Mouse (Mus musculus) stomach, embryonic 16.5 days (tissue): ENCODE measurements around the gene Pold3. TPM values are rescaled to one million over a fixed set of nuclear protein-coding genes. Genes with fewer than 3 reads are reported as not detected.
A peak's percentile ranks its signal among the peaks of the same experiment; 100 is the strongest.
"Not testable (repeated sequence)": the region's sequence is repeated elsewhere in the genome, so short reads cannot be mapped to it uniquely, and the experiment has no call there.

Experiments used
- ATAC-seq: fragments of 200-750 bp; cut with Nextera tagmentation; 2 replicates; pipeline ENCODE4 v1.8.0; 2017; ENCODE audit warnings: moderate number of reproducible peaks, moderate TSS enrichment; ENCODE audit not compliant: insufficient read depth, low FRiP score
- H3K27ac ChIP-seq: fragments of 300-500 bp; sonication (generic); 2 replicates; pipeline ENCODE4 v1.5.1; 2014; ENCODE audit warnings: low read length
- H3K27me3 ChIP-seq: fragments of 300-500 bp; sonication (generic); 2 replicates; pipeline ENCODE4 v1.6.1; 2014; ENCODE audit warnings: low read length, control low read depth, mixed read lengths; ENCODE audit not compliant: control insufficient read depth, insufficient read depth
- H3K36me3 ChIP-seq: fragments of 300-500 bp; sonication (generic); 2 replicates; pipeline ENCODE4 v1.6.1; 2014; ENCODE audit warnings: low read length; ENCODE audit not compliant: control insufficient read depth, insufficient read depth
- H3K4me1 ChIP-seq: fragments of 300-500 bp; sonication (generic); 2 replicates; pipeline ENCODE4 v1.6.1; 2014; ENCODE audit warnings: low read length, control low read depth, mixed read lengths; ENCODE audit not compliant: control insufficient read depth, insufficient read depth
- H3K4me2 ChIP-seq: fragments of 300-500 bp; sonication (generic); 2 replicates; pipeline ENCODE4 v1.6.1; 2014; ENCODE audit warnings: low read depth, low read length, mixed read lengths
- H3K4me3 ChIP-seq: fragments of 300-500 bp; sonication (generic); replicated peaks from 2 replicates; pipeline ENCODE4 v1.5.1; 2014; ENCODE audit warnings: mild to moderate bottlenecking, low read length
- H3K9ac ChIP-seq: fragments of 300-500 bp; sonication (generic); 2 replicates; pipeline ENCODE4 v1.6.1; 2014; ENCODE audit warnings: low read length
- H3K9me3 ChIP-seq: fragments of 300-500 bp; sonication (generic); replicated peaks from 2 replicates; pipeline ENCODE4 v1.6.1; 2016; ENCODE audit warnings: low read length, control low read depth; ENCODE audit not compliant: control insufficient read depth
- WGBS: fragments of 180-500 bp; shearing (Covaris S2); extraction: QIAGEN DNeasy Blood & Tissue Kit; methylation state at CpG from one replicate; pipeline ENCODE4 v1.1.7; 2014; 5-methylcytosine and 5-hydroxymethylcytosine counted together
- polyA plus RNA-seq: library from polyadenylated mRNA; unstranded; fragments of >200 nt; fragmentation: Nextera tagmentation; extraction: Ambion mirVana; gene quantifications from 2 replicates; pipeline ENCODE4 v1.2.1, GENCODE M21; 2015

Pold3 gene
- polyA plus RNA-seq, 1 experiment from 2014 or later = 47.8 TPM

DNA sequence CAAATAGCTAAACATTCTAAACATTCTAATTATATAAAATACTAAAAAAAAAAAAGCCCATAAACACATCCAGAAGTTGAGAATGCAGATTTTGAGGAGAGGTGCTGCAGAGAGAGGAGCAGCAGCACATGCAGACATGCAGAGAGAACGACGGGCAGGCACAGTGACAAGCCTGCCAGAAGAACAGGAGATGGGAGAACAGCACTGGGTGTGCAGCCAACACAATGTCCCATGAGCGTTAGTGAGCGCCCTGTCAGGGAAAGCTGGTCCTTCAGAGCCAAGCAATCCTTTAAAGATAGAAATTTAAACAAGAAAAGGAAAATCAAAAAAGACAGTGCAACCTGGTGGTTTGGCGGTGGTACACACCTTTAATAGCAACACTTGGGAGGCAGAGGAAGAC lies 34.5 kb downstream of the Pold3 start:
- Histone ChIP-seq H3K36me3 (peaks cover 41% of the 10 kb centered on the region), H3K4me1 (peaks cover 6% of the 10 kb centered on the region), H3K4me2 (no peak overlapping the region), H3K4me3 (no peak overlapping the region), H3K27me3 (no peaks in the 10 kb centered on the region), H3K27ac (no peak overlapping the region), H3K9ac (no peak overlapping the region), H3K9me3 (no peaks in the 10 kb centered on the region)
- no peak for ATAC-seq
- 94% methylated on average over 5 of the region's 5 CpGs for WGBS

DNA sequence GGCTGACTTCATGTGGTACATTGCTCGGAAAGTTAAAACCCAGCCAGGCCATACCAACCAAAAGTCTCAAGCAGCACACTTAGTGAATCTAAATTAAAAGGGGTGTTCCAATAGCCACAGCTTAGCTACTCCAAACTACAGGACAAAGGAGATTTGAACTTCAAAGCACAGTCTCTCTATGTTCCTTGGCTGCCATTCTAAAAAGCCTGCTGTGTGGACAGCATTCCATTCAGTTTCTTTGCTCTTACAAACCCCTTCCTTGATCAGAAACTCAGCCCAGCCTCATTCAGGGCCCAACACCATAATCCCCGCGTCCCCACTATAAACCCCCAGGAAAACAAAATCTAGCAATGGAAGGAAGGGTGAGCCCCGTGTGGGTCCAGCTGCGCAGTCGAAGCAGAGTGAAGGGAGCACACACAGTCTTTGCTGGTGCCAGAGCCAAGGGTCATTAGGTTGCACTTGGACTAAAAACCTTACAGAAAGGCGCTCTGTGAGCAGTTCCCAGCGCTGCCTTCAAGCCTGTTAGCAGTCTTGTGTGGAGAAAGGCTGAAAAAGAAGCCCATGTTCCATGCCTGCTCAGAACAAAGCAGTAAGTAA lies 35.1 kb downstream of the Pold3 start:
- Histone ChIP-seq H3K9me3 (no peaks in the 10 kb centered on the region), H3K36me3 (peaks cover 41% of the 10 kb centered on the region), H3K4me2 (no peak overlapping the region), H3K27me3 (no peaks in the 10 kb centered on the region), H3K4me1 (peaks cover 4% of the 10 kb centered on the region), H3K9ac (no peak overlapping the region), H3K4me3 (no peak overlapping the region), H3K27ac (no peak overlapping the region)
- no peak for ATAC-seq
- WGBS = 95% methylated on average over 8 of the region's 8 CpGs

DNA sequence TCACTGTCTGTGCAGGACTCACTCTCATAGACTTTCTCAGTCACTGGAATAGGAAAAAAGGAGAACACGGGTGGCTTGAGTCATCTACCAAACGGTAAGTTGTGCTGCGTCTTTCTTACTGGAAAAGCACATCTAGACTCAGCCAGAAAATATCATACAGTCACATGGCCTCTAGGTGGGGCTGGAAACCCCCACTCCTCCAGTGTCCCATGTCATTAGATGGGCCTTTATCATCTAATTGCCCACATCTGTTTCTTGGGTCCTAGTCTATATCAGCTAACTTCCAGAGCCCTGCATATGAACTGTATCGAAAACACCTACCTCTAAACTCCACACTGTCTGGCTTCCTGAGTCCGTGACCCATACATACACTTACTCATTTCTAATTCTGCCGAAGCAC lies 37.6 kb downstream of the Pold3 start:
- Histone ChIP-seq H3K4me3 (no peak overlapping the region), H3K4me1 (no peaks in the 10 kb centered on the region), H3K36me3 (peaks cover 34% of the 10 kb centered on the region), H3K4me2 (no peak overlapping the region), H3K27me3 (no peaks in the 10 kb centered on the region), H3K9me3 (no peaks in the 10 kb centered on the region), H3K9ac (no peak overlapping the region), H3K27ac (no peak overlapping the region)
- no peak for ATAC-seq
- WGBS = 93% methylated on average over 6 of the region's 6 CpGs

DNA sequence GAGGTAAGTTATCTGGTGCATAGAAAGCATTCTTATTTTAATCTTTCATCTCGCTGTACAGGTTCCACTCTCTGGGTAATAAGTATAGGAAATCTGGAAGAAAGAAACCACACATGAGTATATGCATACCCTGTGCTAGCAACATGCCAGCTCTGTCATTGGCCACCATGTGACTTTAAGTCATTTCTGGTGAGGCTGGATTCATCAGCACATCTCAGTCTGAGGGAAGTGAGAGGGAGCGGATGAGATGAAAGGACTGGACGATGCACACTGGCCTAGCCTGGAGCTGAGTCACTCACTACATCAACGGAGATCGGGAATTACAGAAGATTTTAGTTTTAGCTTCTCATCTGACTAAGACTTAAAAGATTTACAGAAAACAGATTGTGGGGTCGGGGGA lies 38.5 kb downstream of the Pold3 start:
- 81% methylated on average over 6 of the region's 6 CpGs for WGBS
- Histone ChIP-seq H3K9me3 (no peaks in the 10 kb centered on the region), H3K27ac (no peak overlapping the region), H3K36me3 (peaks cover 29% of the 10 kb centered on the region), H3K4me1 (no peaks in the 10 kb centered on the region), H3K4me3 (no peak overlapping the region), H3K4me2 (no peak overlapping the region), H3K9ac (no peak overlapping the region), H3K27me3 (no peaks in the 10 kb centered on the region)
- no peak for ATAC-seq

DNA sequence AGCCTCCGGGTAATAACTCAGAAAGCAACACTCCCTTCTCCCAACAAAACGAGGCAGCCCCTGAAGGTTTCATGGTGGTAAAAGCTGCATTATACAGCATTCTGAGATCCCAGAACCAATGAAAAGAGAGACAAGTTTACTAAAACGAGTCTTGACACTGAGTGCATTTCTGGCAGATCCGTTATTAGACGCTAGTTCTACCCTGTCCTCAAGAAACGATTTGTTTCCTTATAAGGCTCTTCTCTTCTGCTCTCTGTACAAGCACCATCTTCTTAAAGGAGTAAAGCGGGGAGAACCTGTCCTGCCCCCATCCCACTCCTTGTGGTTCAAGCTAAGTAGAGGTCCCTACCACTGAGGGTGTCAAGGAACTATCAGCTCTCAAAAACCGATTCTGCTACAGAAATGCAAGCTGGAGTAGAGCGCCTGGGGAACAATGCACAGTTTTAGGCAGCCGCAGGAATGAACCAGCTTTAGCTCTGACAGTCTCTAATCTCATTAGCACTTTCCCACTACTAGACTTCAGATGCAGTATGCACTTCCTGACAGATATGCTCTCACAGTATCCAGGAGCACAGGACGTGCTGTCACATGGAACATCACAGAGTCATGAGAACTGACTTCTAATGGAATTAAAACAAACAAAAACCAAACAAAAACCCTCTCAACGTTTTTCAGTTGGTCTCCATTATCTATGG lies 41.1 kb downstream of the Pold3 start:
- Histone ChIP-seq H3K36me3 (peaks cover 12% of the 10 kb centered on the region; the same call in 1 of the 2 replicates), H3K9ac (no peak overlapping the region), H3K27ac (peak overlapping the region; percentile 48), H3K4me3 (no peak overlapping the region), H3K4me2 (no peak overlapping the region), H3K27me3 (no peaks in the 10 kb centered on the region), H3K4me1 (no peaks in the 10 kb centered on the region), H3K9me3 (no peaks in the 10 kb centered on the region)
- peak; percentile 58; the same call in 1 of the 2 replicates for ATAC-seq
- 58% methylated on average over 12 of the region's 12 CpGs for WGBS

DNA sequence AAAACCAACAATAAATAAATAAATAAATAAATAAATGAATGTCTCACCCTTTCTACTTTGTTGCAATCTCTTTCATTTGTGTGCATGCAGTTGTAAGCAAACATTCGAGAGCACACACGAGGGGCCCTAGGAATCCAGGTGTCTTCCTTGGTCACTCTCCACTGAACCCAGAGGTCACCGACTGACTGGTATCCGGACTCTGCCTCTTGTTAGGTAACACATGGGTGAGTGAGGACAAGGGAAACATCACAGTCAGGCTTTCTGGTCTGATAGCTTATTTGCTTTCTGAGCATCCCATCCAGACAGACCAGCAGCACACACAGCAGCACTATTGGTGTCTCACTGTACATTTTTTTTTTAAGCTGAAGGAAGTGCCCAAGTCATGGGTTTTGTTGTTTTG lies 44.3 kb downstream of the Pold3 start:
- no peak for ATAC-seq

DNA sequence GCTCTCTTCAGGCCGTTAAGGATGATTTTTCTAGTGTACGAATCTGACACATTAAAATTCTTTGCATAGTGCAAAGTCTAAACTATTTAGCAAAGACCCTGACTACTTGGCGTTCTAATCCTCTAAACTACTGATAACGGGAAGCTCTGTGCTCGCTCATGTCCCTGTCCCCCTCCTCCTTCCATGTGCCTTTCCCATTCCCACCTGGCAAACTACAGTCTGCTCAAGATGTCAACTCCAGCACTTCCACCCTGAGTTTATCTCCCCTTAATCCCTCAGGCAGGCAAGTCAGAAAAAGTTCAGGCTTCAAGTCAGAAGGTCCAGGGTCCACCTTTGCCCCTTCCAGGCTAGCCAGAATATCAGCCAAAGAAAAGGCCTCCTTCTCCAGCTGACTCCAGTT lies 45.1 kb downstream of the Pold3 start:
- no peaks in the 10 kb centered on the region for H3K36me3 ChIP-seq
- no peak for ATAC-seq
- 44% methylated on average over 5 of the region's 5 CpGs for WGBS
- H3K27me3 ChIP-seq = no peaks in the 10 kb centered on the region
- H3K4me2 ChIP-seq = no peak overlapping the region
- no peak overlapping the region for H3K9ac ChIP-seq
- no peak overlapping the region for H3K27ac ChIP-seq
- H3K4me3 ChIP-seq = no peak overlapping the region
- 0 out of 2 replicates have a peak, but pooled peaks cover 5% of the 10 kb centered on the region for H3K4me1 ChIP-seq
- H3K9me3 ChIP-seq = no peaks in the 10 kb centered on the region

More for the DNA sequence above, 44.3 kb downstream of the Pold3 start:
- no peak overlapping the region for H3K9ac ChIP-seq
- no peak overlapping the region for H3K4me3 ChIP-seq
- H3K27ac ChIP-seq = no peak overlapping the region
- 0 out of 2 replicates have a peak, but pooled peaks cover 5% of the 10 kb centered on the region for H3K4me1 ChIP-seq
- H3K4me2 ChIP-seq = no peak overlapping the region
- H3K36me3 ChIP-seq = no peaks in the 10 kb centered on the region
- WGBS = 83% methylated on average over 4 of the region's 4 CpGs
- no peaks in the 10 kb centered on the region for H3K9me3 ChIP-seq
- H3K27me3 ChIP-seq = no peaks in the 10 kb centered on the region

DNA sequence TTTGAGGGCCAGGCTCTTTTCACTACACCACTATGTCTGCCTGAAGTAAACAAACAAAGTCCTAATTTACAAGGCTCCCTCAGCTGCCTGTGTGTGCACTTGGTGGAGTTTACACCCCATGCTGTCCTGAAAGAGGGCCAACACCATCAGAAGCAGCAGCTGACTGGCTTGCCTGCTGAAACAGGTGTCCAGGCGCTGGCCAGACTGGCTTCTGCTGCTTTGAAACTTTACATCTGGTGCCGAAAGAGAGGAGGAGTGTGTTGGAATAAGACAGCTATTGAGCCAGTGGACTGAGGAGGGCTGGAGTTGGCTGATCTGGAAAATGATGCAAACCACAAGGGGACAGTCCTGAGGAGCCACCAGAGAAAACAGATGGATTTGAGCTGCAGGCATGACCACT lies 47.4 kb downstream of the Pold3 start:
- Histone ChIP-seq H3K9ac (no peak overlapping the region), H3K36me3 (no peaks in the 10 kb centered on the region), H3K27me3 (no peaks in the 10 kb centered on the region), H3K27ac (no peak overlapping the region), H3K4me3 (no peak overlapping the region), H3K4me2 (no peak overlapping the region), H3K9me3 (no peaks in the 10 kb centered on the region), H3K4me1 (0 out of 2 replicates have a peak, but pooled peaks cover 5% of the 10 kb centered on the region)
- WGBS = 47% methylated on average over 2 of the region's 2 CpGs
- peak; percentile 58 for ATAC-seq

DNA sequence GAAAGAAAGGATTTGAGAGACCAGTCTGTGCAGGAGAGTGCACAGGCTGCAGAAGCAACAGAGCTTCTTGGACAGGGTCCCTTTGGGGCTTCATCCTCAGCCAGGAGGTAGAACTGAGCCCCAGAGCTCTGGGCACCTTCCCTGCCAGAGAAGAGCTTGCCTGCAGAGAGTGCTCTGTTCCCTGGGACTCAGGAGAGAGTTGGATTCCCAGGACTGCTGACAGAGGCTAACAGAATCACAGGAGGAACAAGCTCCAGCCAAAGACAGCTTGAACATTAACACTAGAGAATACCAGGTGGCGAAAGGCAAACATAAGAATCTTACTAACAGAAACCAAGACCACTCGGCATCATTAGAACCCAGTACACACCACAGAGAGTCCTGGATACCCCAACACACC lies 68.4 kb downstream of the Pold3 start:
- H3K9ac ChIP-seq = not testable (repeated sequence)
- WGBS = 79% methylated on average over 2 of the region's 2 CpGs

More for the DNA sequence above, 68.4 kb downstream of the Pold3 start:
- not testable (repeated sequence) for H3K4me1 ChIP-seq, H3K4me2 ChIP-seq, ATAC-seq, H3K36me3 ChIP-seq, H3K27me3 ChIP-seq, H3K27ac ChIP-seq, H3K9me3 ChIP-seq, H3K4me3 ChIP-seq
